Mouse (Mus musculus): ENCODE results near the gene Tmem144.

GRCm38 (mm10) chr3:79823176-79823575 is 29.4 kb downstream of the Tmem144 start:
- TF ChIP-seq CTCF (conservative IDR thresholded peaks at IDR 0.05; ENCODE audit: low read length): no peak
- no peak for TF ChIP-seq POU5F1 (IDR thresholded peaks at IDR 0.05; ENCODE audit: borderline replicate concordance, low read length)
- TF ChIP-seq NANOG (IDR thresholded peaks at IDR 0.05; ENCODE audit: borderline replicate concordance, low read length): no peak
